Mouse (Mus musculus): ENCODE measurements around the gene Macrod2.

Gene Macrod2

DNA sequence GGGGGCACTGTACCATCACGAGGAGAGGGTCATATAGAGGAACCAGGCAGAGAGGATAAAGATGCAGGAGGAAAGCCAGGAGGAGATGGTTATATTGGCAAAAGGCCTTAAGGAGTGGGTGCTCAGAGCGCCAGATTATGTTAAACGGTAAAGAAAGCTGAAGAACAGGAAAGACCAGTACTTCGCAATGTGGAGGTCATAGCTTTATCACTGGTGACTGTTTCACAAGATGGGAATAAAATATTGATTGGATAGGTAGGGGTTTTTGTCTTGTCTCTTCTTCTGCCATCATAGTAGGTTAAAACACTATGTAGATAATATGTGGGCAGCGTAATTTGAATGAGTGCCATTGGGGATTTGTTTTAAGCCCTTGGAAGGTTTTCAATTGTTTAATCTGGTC is 816.2 kb downstream of the Macrod2 start:
- DNase-seq (ENCODE audit: low spot score in 2 of 2) = no peak

DNA sequence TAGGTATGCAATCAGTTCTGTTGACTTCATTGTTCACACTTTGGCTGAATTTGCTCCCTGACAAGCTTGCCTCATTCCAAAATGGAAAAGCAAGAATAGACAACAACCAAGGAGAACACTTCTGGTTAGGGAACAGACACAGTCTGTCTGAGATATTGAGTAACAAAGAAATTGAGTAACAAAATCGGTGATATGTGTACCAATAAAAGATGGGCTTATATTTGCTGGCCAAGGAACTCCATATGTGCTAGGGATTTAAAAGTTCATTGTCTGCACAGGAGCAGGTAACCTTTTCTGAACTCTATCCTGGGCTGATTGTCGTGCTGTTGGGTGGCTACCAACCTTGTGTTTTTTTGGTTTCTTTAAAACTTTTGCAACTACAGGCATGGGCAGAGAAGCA is 817.2 kb downstream of the Macrod2 start:
- no peak for DNase-seq (ENCODE audit: low spot score in 2 of 2)

DNA sequence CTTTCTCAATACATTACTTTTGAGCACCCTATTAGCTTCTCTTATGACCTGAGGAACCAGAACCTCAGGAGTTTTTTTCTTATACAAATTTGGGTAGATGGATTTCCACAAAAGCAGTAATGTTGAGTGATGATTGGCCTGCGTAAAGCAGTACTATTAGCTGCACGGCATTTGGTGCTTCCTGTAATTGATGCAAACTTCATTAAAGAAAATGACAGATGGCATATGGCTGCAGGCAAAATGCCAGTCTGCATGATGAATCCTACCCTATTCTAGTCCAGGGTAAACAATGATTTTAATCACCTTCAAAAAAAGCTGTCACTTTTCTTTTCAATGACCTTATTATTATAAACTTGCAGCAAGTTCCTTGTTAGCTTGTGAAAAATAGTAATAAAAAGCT is 822.4 kb downstream of the Macrod2 start:
- DNase-seq (ENCODE audit: low spot score in 2 of 2) = no peak

DNA sequence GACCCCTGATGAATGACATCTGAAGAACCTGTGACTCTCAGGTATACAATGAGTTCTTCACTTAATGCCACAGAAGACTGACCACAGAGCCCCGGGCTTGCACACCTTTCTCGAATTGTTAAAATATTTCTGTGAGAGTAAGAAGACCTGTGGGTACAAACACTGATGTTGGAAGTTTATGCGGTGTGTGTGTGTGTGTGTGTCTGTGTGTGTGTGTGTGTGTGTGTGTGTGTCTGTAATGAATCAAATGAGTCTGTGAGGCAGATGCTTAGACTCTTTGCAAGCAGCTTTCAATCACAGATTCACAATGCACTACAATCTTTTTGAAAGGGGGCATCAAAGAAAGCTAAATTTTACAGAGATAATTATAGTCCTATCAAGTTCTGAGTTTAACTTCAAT is 822.8 kb downstream of the Macrod2 start:
- DNase-seq (ENCODE audit: low spot score in 2 of 2) = no peak

DNA sequence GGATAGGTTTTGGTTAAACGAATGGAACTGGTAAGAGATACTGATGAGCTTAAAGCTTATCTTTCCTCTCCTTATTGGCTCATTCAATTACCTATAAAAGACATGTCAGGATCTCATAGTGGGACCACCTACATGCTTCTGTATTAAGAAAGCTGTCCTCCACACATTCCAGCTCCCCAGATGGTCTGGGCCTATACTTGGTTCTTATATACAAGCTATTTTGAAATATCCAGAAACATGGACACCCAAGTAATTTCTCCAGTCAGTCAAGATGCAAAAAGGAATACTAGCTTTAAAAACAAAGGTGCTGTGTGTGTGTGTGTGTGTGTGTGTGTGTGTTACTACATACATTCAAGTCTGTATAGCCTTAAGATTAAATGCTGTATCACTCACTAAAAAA is 833.7 kb downstream of the Macrod2 start:
- DNase-seq (ENCODE audit: low spot score in 2 of 2) = no peak

DNA sequence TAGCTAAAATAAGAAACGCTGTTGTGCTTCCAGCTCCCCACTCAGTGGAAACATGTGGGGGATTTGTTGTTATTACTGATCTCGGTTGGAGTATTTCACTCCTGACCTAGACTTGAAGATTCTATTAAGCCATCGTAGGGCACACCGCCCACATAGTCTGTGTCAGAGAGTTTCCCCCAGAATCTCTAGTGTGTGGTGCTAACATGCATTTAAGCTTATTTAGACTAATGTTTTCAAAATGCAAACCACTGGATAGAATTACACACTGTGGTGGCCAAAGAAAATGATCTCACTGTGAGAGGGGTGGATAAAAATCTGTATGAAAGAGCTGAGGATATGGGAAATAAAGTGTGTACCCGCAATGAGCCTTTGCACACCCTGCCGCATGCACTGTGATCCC is 834.7 kb downstream of the Macrod2 start:
- DNase-seq (ENCODE audit: low spot score in 2 of 2) = no peak

DNA sequence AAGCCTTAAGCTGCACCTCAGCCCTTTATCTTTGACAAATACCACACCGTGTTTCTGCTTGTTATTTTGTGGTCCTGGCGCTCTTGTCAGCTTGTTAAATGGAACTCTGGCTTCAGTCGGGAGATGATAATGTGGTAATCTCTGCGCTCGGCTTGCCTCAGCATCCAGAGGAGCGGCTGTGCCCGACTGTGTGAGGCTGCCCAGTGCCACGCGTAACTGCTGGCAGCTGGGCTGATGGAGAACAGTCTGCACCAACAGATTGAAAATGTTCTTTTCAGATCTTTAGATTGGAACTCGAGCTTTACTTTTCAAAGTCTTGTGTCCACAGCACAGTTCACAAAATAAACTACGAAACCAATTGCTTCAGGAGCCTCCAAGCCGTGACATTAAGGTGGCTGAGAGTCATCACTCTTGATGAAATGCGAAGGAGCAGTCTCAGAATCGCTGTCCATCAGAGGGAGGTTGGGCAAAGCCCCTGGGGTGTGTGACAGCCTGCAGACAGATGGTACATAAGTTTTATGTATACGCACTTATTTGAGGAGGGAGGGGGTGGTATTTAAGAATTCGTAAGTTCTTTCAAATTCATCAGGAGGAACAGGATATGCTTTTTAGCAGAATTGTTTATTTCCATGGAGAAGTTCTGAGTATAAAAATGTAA is 836.0 kb downstream of the Macrod2 start:
- DNase-seq (ENCODE audit: low spot score in 2 of 2) = no peak

DNA sequence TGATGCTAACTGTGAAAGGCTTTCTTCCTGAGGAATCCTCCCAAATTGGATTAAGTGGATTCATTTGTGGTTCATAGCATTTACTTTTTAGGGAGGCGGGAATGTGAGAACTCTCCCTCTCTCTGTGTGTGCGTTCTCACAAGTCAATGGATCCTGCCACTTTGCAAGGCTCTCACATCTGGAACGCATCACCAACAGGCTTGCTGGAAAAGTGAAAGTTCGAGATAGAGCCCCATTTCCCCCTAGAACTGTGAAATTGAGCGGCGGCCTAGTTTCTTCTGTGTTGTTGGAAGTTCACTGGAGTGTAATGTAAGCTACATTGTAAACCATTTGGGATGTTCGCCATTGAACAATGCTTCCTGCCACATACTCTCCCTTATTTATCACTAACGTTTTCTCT is 839.2 kb downstream of the Macrod2 start:
- DNase-seq (ENCODE audit: low spot score in 2 of 2) = no peak

DNA sequence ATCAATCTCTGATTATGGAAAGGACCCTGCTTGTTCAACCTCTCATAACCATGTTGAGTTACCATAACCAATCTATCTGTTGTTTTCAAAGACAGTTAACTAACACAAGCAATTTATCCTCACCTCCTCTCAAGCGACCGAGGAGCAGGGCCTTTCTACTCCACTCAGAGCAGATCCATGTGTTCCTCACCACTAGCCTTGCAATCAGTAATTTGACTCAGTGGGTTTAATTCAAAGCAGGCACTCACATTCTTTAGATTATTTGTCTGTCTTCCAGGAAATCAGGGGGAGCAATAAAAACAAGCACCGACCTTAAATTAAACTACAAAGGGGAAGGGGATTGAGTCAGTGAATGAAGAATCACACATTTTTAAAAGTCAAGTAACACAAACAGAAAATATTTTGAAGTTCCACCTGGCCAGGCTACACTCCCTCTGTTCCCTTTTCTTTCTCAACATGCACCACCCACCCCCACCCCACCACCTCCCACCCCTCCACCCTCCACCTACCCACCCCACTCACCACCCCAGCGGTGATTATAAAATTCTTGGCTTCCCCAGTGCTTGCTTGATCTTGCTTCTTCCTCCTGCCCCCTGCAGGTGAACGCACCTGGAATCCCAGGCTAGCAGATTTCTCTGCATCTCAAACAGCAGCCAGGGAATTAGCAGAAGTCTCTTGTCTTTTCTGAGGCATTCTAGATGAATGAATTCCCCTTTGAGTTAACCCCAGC is 839.8 kb downstream of the Macrod2 start:
- DNase-seq (ENCODE audit: low spot score in 2 of 2) = no peak

DNA sequence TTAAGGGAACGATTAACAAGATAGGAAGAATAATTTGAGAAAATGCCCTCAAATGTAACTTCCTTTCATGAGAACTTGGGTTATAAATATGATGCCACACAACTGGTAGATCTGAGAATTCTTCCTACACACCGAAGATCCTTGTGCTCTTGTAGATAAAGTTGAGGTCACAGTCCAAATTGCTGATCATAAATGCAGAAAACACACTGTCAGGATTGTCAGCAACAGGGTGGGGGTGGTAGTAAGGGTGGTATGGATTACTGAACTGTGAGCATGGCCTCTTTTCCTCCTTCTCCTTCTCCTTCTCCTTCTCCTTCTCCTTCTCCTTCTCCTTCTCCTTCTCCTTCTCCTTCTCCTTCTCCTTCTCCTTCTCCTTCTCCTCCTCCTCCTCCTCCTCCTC is 852.6 kb downstream of the Macrod2 start:
- DNase-seq (ENCODE audit: low spot score in 2 of 2) = no peak

DNA sequence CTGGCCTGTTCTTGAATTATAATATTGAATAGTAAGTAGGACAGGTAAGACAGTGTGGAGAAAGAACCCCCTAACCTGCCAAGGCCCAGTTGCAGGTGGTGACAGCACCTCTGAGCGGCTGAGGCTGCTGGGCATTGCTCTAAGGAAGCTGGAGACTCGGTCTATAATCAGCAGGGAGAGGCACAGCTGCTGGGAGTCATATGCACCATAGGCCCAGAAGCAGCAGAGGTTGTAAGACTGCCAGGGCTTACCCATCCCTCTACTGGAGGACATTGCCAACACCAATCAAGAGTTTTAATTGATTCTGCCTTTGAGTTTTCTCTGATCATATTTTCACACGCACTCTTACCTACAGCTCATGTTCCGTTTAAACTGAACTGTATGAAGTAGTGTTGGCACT is 869.5 kb downstream of the Macrod2 start:
- no peak for DNase-seq (ENCODE audit: low spot score in 2 of 2)

DNA sequence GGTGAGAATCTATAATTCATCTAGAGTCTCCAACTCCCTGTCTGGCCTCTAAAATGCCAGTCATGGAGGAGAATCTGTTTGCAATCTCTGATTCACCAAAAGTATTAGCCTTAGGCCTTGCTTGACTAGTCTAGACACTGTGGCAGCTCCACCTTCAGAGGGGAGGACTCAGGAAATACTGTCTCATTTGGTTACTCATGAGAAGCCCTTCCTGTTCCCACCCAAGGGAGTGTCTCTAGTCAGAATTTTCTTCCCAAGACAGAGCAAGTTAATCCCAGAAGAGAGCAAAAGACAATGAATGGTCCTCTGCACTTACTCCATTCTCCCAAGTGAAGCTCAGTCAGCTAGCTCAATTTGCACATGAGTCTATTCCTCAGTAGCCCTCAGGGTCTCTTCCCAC is 871.5 kb downstream of the Macrod2 start:
- DNase-seq (ENCODE audit: low spot score in 2 of 2) = no peak

DNA sequence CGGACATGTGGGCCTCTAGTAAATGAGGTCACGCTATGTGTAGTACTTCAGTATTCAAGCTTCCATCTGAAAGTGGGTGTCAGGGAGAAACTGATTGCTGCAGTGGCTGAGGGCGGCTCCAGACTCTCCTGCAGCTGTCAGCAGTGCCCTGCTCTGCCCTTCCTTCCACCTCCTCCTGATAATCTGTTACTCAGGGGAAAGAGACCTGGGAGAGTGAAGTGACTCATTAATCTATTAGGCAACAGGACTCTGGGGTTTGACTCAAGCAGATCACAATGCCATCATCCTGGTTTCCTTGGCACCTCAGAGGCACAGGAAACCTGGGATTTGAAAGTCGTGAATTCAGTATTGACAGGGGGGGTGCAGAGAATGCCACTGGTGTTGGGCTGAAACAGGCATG is 876.4 kb downstream of the Macrod2 start:
- DNase-seq (ENCODE audit: low spot score in 2 of 2) = no peak

DNA sequence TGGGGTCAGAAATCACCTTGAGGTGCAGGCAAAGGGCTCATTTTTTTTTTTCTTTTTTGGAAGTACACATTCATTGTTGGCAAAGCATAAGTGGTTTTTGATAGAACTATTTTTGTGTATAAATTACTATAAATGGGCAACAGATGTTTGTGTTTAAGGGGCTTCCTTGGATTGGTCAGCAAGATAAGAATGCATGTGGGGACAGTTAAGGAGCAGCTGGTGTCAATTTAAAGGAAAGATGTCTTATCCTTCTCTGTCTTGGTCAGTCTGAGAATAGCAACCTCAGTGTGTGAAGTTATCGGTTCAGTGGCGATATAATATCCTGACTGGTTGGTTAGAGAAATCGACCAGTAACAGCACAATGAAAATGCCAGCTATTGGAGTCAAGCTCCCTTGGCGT is 877.9 kb downstream of the Macrod2 start:
- DNase-seq (ENCODE audit: low spot score in 2 of 2) = no peak

DNA sequence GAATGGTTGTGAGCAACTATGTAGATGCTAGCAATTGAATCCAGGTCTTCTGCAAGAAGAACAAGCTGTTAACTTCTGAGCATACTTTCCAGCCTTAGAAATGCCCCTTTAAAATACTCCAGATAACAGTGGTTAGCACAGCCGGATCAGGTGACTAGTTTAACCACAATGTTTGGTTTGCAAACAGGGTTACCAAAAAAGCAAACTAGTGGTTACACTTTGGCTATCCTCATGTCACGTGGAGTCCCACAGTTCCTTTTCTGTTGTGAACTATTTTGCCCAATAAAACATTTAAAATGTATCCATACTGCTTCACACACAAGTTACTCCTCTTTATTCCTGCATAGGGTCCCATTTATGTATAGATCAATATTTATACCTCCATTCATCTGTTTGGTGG is 879.2 kb downstream of the Macrod2 start:
- no peak for DNase-seq (ENCODE audit: low spot score in 2 of 2)

DNA sequence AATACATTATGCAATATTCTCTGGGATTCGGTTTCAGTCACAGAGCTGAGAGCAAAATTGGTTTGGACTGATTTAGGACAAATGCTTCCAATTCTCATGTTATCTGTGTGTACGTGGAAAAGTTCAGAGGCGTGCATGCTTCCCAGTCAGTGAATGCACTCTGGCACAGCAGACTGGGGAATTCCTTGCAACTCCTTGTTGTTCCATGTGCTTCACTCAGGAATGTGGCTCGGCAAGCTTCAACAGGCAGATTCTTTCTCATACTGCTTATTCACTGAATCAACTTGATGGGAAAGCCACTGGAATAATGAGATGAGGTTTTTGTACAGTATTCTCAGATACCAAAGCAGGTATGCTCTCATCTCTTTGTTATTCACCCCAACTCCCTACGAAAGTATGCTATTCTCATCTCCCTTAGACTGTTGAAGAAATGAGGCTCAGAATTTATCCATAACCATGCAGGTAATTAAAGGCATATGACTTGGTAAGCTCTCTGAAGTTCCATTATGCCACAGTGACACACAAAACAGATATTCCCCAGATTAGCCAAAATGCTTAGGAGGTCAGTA is 884.1 kb downstream of the Macrod2 start:
- DNase-seq (ENCODE audit: low spot score in 2 of 2) = no peak

DNA sequence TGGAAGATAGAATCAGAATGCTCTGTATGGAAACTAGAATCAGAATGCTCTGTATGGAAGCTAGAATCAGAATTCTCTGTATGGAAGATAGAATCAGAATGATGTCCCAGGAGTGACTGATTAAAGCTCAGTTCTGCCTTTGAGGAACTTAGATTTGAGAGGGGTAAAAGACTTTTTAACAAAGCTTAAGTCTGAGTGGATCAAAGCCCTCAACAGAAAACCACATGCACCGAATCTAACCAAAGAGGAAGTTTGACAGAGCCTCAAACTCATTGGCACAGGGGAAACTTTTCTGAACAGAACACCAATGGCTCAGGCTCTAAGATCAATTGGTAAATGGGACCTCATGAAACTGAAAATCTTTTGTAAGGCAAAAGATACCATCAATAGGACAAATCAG is 885.7 kb downstream of the Macrod2 start:
- no peak for DNase-seq (ENCODE audit: low spot score in 2 of 2)

DNA sequence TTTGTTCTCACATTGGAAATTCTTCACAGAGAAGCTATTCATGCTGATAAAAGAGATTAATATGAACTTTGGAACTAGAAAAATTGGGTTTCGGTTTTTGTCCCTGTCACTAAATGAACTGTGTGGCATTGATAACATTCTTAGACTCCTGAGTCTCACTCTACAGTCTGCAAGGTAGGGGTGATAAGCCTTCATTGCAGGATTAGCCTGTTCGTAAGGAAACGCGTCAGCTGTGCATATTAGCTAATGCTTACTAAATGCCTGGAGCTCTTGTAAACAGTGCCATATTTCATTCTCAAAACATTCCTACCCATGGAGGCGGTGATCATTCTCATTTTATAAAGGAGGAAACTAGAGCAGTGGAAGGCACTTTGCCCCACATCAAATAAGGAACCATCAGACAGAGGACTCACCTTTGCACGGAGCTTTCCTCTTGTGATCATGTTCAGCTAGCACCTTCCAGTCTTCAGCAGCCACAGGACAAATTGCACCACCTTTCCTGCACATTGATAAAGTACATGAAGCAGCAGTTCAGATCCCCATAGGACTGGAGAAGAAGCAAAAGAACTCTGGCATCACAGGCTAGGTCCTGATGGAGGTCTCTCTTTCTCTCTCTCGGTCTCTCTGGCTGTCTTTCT is 891.1 kb downstream of the Macrod2 start:
- DNase-seq (ENCODE audit: low spot score in 2 of 2) = no peak

DNA sequence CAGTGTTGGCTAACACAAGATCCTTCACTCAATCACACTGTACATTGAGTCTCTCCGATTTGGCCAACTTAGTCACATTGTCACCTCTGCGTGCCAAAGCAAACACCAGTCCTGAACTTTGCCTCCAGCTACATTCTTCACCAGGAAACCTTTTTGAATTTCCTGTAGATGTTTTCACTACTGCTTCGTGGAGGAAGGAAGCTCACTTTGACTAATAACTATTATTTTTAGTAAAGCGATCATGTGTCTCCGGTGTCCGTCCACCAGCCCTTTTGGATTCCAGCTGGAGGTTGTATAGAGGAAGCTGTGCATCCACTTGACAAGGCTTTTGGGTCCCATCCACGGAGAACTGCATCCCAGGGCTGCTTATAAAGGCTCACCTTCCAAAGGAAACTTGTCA is 893.4 kb downstream of the Macrod2 start:
- no peak for DNase-seq (ENCODE audit: low spot score in 2 of 2)

DNA sequence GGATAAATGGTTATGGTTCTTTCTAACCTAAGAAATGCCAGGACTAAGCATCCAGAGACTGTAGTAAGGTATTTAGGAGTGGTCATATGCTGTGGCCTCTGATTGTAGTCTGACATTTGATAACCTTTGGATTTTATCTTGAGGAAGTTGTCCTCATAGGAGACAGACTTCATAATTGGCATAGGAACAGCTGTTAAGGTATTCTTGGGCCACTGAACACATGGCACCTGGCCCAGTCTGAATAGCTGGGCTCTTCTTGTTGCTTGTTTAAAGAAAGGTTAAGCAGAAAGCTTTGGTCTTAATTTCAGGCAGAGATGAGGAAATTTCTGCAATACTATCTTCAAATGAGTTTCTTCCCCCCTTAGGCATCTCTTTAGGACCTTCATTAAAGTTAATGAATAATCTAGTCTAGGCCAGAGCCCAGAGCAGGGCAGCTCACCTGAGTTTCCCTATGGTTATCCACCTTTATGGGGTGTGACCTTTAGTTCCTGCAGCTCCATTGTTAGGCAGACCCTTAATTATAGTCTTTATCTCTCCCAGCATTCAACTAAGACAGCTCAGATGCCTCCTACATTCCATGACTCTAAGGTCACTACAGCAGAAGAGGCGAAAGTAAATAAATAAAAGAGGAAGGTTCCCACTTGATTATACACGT is 894.1 kb downstream of the Macrod2 start:
- DNase-seq (ENCODE audit: low spot score in 2 of 2) = no peak

DNA sequence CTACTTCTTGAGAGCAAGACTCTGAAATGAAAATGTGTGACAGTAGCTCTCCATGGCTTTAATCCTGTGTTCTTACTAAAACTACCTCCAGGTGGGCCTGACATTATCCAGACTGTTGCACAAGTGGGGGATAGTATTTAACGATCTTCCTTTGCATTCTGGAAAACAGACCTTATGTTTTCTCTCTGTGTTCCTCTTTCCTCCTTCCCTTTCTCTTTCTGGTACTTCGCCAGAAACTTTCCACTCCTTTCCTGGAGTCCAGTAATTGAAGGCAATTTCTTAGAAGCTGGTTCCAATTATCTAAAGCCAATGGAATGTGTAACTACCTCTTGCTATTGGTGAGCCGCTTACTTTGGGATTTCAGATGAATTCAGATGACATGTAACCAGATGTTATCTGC is 897.7 kb downstream of the Macrod2 start:
- no peak for DNase-seq (ENCODE audit: low spot score in 2 of 2)

DNA sequence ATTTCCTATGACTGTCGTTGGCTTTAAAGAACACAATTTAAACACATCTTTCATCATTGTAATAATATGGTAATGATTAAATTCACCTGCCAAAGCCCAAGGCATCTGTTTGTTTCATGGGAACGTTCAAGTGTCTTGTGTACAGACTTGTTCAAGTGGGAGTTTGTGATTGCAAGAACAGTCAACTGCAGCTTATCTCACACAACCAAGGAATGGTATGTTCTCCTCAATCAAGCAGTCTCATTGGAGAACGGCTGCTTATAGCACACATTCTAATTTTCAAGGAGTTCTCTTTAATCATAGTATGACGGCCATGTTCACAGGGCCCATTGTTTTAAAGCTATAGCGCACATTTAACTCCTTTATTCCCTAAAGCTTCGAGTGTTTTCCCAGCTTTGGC is 904.1 kb downstream of the Macrod2 start:
- no peak for DNase-seq (ENCODE audit: low spot score in 2 of 2)
